Mouse (Mus musculus): ENCODE data around the gene Kcnj1.

The Kcnj1 gene

GRCm38 (mm10) chr9:32400212-32400611, 27.9 kb downstream of the Kcnj1 start:
- no peak for DNase-seq

- DNase-seq: no peak
These were observed 28.4 kb downstream of the Kcnj1 start for GRCm38 (mm10) chr9:32400662-32401161.

- peak; percentile 49 to 55 for DNase-seq
These were observed 33.1 kb downstream of the Kcnj1 start for GRCm38 (mm10) chr9:32405191-32405925.

GRCm38 (mm10) chr9:32408730-32409059, 36.4 kb downstream of the Kcnj1 start:
- no peak for DNase-seq

GRCm38 (mm10) chr9:32409060-32409961, 37.0 kb downstream of the Kcnj1 start:
- no peak for DNase-seq

- DNase-seq: no peak
These were observed 38.4 kb downstream of the Kcnj1 start for GRCm38 (mm10) chr9:32410671-32411070.

- no peak for DNase-seq
These were observed 39.2 kb downstream of the Kcnj1 start for GRCm38 (mm10) chr9:32411507-32411906.

GRCm38 (mm10) chr9:32412836-32413580, 40.7 kb downstream of the Kcnj1 start:
- no peak for DNase-seq

GRCm38 (mm10) chr9:32414956-32415355, 42.7 kb downstream of the Kcnj1 start:
- no peak for DNase-seq

- no peak for DNase-seq
These were observed 43.7 kb downstream of the Kcnj1 start for GRCm38 (mm10) chr9:32415952-32416351.

- no peak for DNase-seq
These were observed 45.3 kb downstream of the Kcnj1 start for GRCm38 (mm10) chr9:32417466-32418116.

- DNase-seq: no peak
These were observed 48.4 kb downstream of the Kcnj1 start for GRCm38 (mm10) chr9:32420711-32421110.

- DNase-seq: no peak
These were observed 53.0 kb downstream of the Kcnj1 start for GRCm38 (mm10) chr9:32425321-32425720.

GRCm38 (mm10) chr9:32431061-32431460, 58.8 kb downstream of the Kcnj1 start:
- no peak for DNase-seq

- DNase-seq: no peak
These were observed 62.2 kb downstream of the Kcnj1 start for GRCm38 (mm10) chr9:32434241-32435213.

- no peak for DNase-seq
These were observed 70.8 kb downstream of the Kcnj1 start for GRCm38 (mm10) chr9:32443115-32443514.

- no peak for DNase-seq
These were observed 71.5 kb downstream of the Kcnj1 start for GRCm38 (mm10) chr9:32443817-32444216.

GRCm38 (mm10) chr9:32444453-32445201, 72.3 kb downstream of the Kcnj1 start:
- no peak for DNase-seq

- DNase-seq: peak; percentile 31 to 45
These were observed 73.5 kb downstream of the Kcnj1 start for GRCm38 (mm10) chr9:32445789-32446188.

GRCm38 (mm10) chr9:32448766-32449165, 76.5 kb downstream of the Kcnj1 start:
- no peak for DNase-seq
